Mouse (Mus musculus): ENCODE measurements around the gene 4921517D22Rik. TPM values are rescaled to one million over a fixed set of nuclear protein-coding genes. Genes with fewer than 3 reads are reported as not detected.
"Not testable (repeated sequence)": the region's sequence is repeated elsewhere in the genome, so short reads cannot be mapped to it uniquely, and the experiment has no call there.

Gene 4921517D22Rik
- polyA plus RNA-seq, 2 experiments: not detected

DNA sequence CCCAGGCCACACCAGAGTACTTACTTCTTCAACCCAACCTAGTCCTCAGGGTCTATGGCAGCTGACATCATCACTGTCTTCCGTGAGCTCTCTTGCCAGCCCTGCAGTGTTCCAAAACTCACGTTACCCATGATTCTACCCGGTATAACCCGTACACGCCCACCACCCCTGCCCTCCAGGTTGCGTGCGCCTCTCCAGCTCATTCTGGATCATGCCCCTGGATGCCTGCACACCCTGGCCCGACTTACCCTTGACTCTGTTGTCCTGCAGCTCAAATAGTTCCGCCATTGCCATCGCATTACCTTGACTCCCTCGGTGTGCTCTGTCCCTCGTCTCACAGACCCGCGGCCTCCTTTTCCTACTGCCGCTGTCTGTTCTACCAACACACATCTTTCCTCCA, 16.3 kb upstream of the 4921517D22Rik start, which contains the start of gene Spata31d1a:
TSS of gene Spata31d1a (minus strand) at position 101 of the 400 bp plus-strand sequence.
- TF ChIP-seq CTCF (IDR thresholded peaks at IDR 0.05; ENCODE audit: low read depth) (no peak), EP300 (IDR thresholded peaks at IDR 0.05; ENCODE audit: low read depth) (no peak)
- H3K9ac ChIP-seq (replicated peaks): no peak within 1 kb of the TSS
- peaks cover 2% of the 10 kb centered on the region; the same call in 1 of the 2 replicates for H3K27me3 ChIP-seq (ENCODE audit: control insufficient read depth, insufficient read depth, low read length)
- no peak within 1 kb of the TSS for H3K27ac ChIP-seq
- DNase-seq (ENCODE audit: low read depth in 3 of 3, low spot score in 3 of 3): no peak
- 76% methylated on average over 15 of the region's 15 CpGs for WGBS (ENCODE audit: insufficient replicate concordance)
- no peak for ATAC-seq (ENCODE audit: insufficient read depth)
- peaks cover 0 to 4% of the 10 kb centered on the region in 2 experiments; a peak in 1 of 4 replicates for H3K4me1 ChIP-seq (replicated peaks; ENCODE audit: control insufficient read depth in 2 of 2, insufficient read depth in 2 of 2, low read length in 1 of 2)
- no peaks in the 10 kb centered on the region for H3K36me3 ChIP-seq (replicated peaks; ENCODE audit: control insufficient read depth, insufficient read depth, low read depth)
- H3K4me2 ChIP-seq (ENCODE audit: low read depth): no peak within 1 kb of the TSS
- H3K4me3 ChIP-seq (ENCODE audit: insufficient read depth in 1 of 2, low read depth in 2 of 2, low read length in 2 of 2): no peak within 1 kb of the TSS
- H3K9me3 ChIP-seq (ENCODE audit: control insufficient read depth, low read length): no peaks in the 10 kb centered on the region

DNA sequence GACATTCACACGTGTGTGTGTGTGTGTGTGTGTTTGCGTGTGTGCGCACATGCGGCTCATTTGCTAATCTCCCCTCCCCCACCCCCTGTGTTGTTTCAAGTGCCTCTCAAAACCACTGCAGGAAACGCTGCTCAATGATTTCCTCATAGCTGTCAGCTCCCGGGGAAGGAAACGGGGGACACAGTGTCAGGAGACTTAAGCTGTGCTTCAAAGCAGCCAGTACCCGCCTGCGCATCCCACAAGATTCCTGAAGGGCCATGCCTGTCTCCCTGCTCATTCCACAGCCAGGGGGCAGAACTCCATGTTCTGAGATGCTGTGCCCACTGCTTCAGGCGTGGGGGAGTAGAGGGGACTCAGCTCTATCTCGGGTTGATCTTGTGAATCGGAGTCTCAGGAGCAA, 10.7 kb upstream of the 4921517D22Rik start:
- DNase-seq (ENCODE audit: low read depth in 3 of 3, low spot score in 3 of 3): no peak
- WGBS (ENCODE audit: insufficient replicate concordance): 16% methylated on average over 12 of the region's 12 CpGs
- peak; percentile 45 for TF ChIP-seq CTCF (IDR thresholded peaks at IDR 0.05; ENCODE audit: low read depth)
- TF ChIP-seq EP300 (IDR thresholded peaks at IDR 0.05; ENCODE audit: low read depth): no peak
- Histone ChIP-seq H3K4me1 (replicated peaks; ENCODE audit: control insufficient read depth in 2 of 2, insufficient read depth in 2 of 2, low read length in 1 of 2) (peaks cover 0 to 8% of the 10 kb centered on the region in 2 experiments; a peak in 2 of 4 replicates), H3K36me3 (replicated peaks; ENCODE audit: control insufficient read depth, insufficient read depth, low read depth) (no peaks in the 10 kb centered on the region), H3K27me3 (ENCODE audit: control insufficient read depth, insufficient read depth, low read length) (peaks cover 16% of the 10 kb centered on the region), H3K9ac (replicated peaks) (no peak overlapping the region), H3K9me3 (ENCODE audit: control insufficient read depth, low read length) (no peaks in the 10 kb centered on the region), H3K4me3 (ENCODE audit: insufficient read depth in 1 of 2, low read depth in 2 of 2, low read length in 2 of 2) (no peak overlapping the region), H3K27ac (no peak overlapping the region), H3K4me2 (ENCODE audit: low read depth) (no peak overlapping the region)
- ATAC-seq (ENCODE audit: insufficient read depth): no peak

DNA sequence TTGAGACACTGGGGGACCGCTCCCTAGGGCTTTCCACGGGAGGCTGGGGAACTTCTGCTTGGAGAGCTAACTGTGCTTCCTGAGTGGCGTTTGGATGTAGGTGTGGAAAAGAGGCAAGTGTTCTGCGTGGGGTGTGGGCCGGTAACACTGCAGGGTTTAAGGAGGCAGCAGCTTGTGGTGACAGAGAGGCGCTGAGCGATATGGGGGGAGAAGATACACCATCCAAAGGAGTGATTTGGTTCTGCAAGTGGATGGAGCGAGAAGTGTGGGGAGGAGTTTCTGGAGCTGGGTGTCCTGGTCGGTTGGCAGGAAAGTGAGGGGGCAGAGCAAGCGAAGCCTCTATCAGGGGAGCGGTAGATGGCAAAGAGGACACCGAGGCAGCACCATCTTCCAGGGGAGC, 9.6 kb upstream of the 4921517D22Rik start:
- H3K4me2 ChIP-seq (ENCODE audit: low read depth): no peak overlapping the region
- peaks cover 0 to 8% of the 10 kb centered on the region in 2 experiments; a peak in 2 of 4 replicates for H3K4me1 ChIP-seq (replicated peaks; ENCODE audit: control insufficient read depth in 2 of 2, insufficient read depth in 2 of 2, low read length in 1 of 2)
- TF ChIP-seq CTCF (IDR thresholded peaks at IDR 0.05; ENCODE audit: low read depth): no peak
- no peak for TF ChIP-seq EP300 (IDR thresholded peaks at IDR 0.05; ENCODE audit: low read depth)
- no peak overlapping the region for H3K9ac ChIP-seq (replicated peaks)
- H3K9me3 ChIP-seq (ENCODE audit: control insufficient read depth, low read length): no peaks in the 10 kb centered on the region
- peaks cover 16% of the 10 kb centered on the region for H3K27me3 ChIP-seq (ENCODE audit: control insufficient read depth, insufficient read depth, low read length)
- 62% methylated on average over 12 of the region's 12 CpGs for WGBS (ENCODE audit: insufficient replicate concordance)
- no peak for DNase-seq (ENCODE audit: low read depth in 3 of 3, low spot score in 3 of 3)
- no peak for ATAC-seq (ENCODE audit: insufficient read depth)
- no peaks in the 10 kb centered on the region for H3K36me3 ChIP-seq (replicated peaks; ENCODE audit: control insufficient read depth, insufficient read depth, low read depth)
- no peak overlapping the region for H3K27ac ChIP-seq
- no peak overlapping the region for H3K4me3 ChIP-seq (ENCODE audit: insufficient read depth in 1 of 2, low read depth in 2 of 2, low read length in 2 of 2)

DNA sequence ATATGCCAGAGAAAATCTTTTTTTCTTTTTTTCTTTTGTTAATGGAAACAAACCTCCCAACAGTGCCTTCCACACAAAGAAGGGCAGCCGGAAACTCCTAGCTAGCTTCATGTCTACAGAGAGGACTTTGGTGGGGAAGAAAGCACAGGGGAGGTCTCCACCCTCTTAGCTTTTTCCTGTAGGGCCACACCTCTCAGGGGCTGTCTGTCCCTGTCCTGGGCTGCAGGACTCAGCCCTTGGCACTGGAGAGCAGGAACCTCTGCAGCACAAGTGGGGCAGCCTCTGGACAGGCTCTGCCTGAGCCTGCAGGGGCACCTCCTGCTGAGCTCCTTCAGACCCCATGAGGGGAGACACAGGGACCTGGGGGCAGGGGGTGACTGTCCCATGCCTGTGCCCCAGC, 6.2 kb upstream of the 4921517D22Rik start:
- H3K27ac ChIP-seq; H3K36me3 ChIP-seq (replicated peaks; ENCODE audit: control insufficient read depth, insufficient read depth, low read depth); H3K9ac ChIP-seq (replicated peaks); DNase-seq (ENCODE audit: low read depth in 3 of 3, low spot score in 3 of 3); H3K9me3 ChIP-seq (ENCODE audit: control insufficient read depth, low read length); H3K4me2 ChIP-seq (ENCODE audit: low read depth); H3K4me3 ChIP-seq (ENCODE audit: insufficient read depth in 1 of 2, low read depth in 2 of 2, low read length in 2 of 2); H3K4me1 ChIP-seq (replicated peaks; ENCODE audit: control insufficient read depth in 2 of 2, insufficient read depth in 2 of 2, low read length in 1 of 2); ATAC-seq (ENCODE audit: insufficient read depth): not testable (repeated sequence)
- 48% methylated on average over 1 of the region's 1 CpGs for WGBS (ENCODE audit: insufficient replicate concordance)
- peaks cover 16% of the 10 kb centered on the region for H3K27me3 ChIP-seq (ENCODE audit: control insufficient read depth, insufficient read depth, low read length)

DNA sequence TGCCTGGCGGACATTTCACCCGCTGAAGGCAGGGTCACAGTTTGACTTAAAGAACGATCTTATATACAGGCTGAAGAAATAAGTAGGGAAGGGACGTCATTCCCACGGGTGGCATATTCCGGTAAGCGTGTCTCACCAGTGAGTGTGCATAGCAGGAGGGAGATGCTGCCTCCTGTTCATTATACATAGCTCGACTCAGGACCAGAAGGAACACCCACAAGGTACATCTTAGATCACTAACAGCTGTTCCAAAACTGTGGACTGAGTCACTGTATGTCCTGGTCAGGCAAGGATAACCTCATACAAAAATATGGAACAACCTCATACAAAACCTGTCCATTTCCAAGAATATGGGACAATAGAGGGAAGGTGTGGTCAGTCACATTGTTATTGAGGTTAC, 5.2 kb upstream of the 4921517D22Rik start:
- peaks cover 0 to under 1% of the 10 kb centered on the region in 2 experiments; a peak in 1 of 4 replicates for H3K4me1 ChIP-seq (replicated peaks; ENCODE audit: control insufficient read depth in 2 of 2, insufficient read depth in 2 of 2, low read length in 1 of 2)
- no peak overlapping the region for H3K9ac ChIP-seq (replicated peaks)
- no peak overlapping the region for H3K4me2 ChIP-seq (ENCODE audit: low read depth)
- H3K9me3 ChIP-seq (ENCODE audit: control insufficient read depth, low read length): no peaks in the 10 kb centered on the region
- peaks cover 10% of the 10 kb centered on the region; the same call in 1 of the 2 replicates for H3K27me3 ChIP-seq (ENCODE audit: control insufficient read depth, insufficient read depth, low read length)
- no peaks in the 10 kb centered on the region for H3K36me3 ChIP-seq (replicated peaks; ENCODE audit: control insufficient read depth, insufficient read depth, low read depth)
- DNase-seq (ENCODE audit: low read depth in 3 of 3, low spot score in 3 of 3) (no peak), ATAC-seq (ENCODE audit: insufficient read depth) (no peak)
- 76% methylated on average over 8 of the region's 8 CpGs for whole genome bisulfite sequencing (ENCODE audit: insufficient replicate concordance)
- H3K27ac ChIP-seq: no peak overlapping the region
- TF ChIP-seq EP300 (IDR thresholded peaks at IDR 0.05; ENCODE audit: low read depth) (no peak), CTCF (IDR thresholded peaks at IDR 0.05; ENCODE audit: low read depth) (no peak)
- H3K4me3 ChIP-seq (ENCODE audit: insufficient read depth in 1 of 2, low read depth in 2 of 2, low read length in 2 of 2): no peak overlapping the region

All from liver, embryonic 14.5 days (tissue).